Mouse (Mus musculus) limb, embryonic 13.5 days (tissue): ENCODE results near the gene Phf13. TPM values are rescaled to one million over a fixed set of nuclear protein-coding genes. Genes with fewer than 3 reads are reported as not detected.

Experiments
- ATAC-seq: fragments of 200-750 bp; cut with Nextera tagmentation; 2 replicates; pipeline ENCODE4 v1.8.0; 2017; ENCODE audit warnings: low read depth, moderate number of reproducible peaks, moderate TSS enrichment; ENCODE audit not compliant: low FRiP score
- H3K27ac ChIP-seq: fragments of 300-500 bp; sonication (generic); 2 replicates; pipeline ENCODE4 v1.5.1; 2015; ENCODE audit warnings: inconsistent platforms, mild to moderate bottlenecking, moderate library complexity
- H3K27me3 ChIP-seq: fragments of 300-500 bp; sonication (generic); 2 replicates; pipeline ENCODE4 v1.6.1; 2015; ENCODE audit warnings: mild to moderate bottlenecking, inconsistent platforms
- H3K36me3 ChIP-seq: fragments of 300-500 bp; sonication (generic); 2 replicates; pipeline ENCODE4 v1.6.1; 2015; ENCODE audit warnings: inconsistent platforms, mild to moderate bottlenecking, moderate library complexity
- H3K4me1 ChIP-seq: fragments of 300-500 bp; sonication (generic); 2 replicates; pipeline ENCODE4 v1.6.1; 2015; ENCODE audit warnings: inconsistent platforms
- H3K4me2 ChIP-seq: fragments of 300-500 bp; sonication (generic); replicated peaks from 2 replicates; pipeline ENCODE4 v1.6.1; 2015; ENCODE audit warnings: inconsistent platforms, mild to moderate bottlenecking, moderate library complexity
- H3K4me3 ChIP-seq: fragments of 300-500 bp; sonication (generic); 2 replicates; pipeline ENCODE4 v1.5.1; 2015; ENCODE audit warnings: moderate library complexity, mild to moderate bottlenecking, inconsistent platforms
- H3K9ac ChIP-seq: fragments of 300-500 bp; sonication (generic); 2 replicates; pipeline ENCODE4 v1.6.1; 2015; ENCODE audit warnings: mild to moderate bottlenecking, inconsistent platforms
- H3K9me3 ChIP-seq: fragments of 300-500 bp; sonication (generic); 2 replicates; pipeline ENCODE4 v1.6.1; 2016; ENCODE audit warnings: inconsistent platforms
- WGBS: fragments of 180-500 bp; shearing (Covaris S2); methylation state at CpG from one replicate; pipeline ENCODE4 v1.1.7; 2015; 5-methylcytosine and 5-hydroxymethylcytosine counted together
- polyA plus RNA-seq: library from polyadenylated mRNA; unstranded; fragments of >200 nt; fragmentation: Nextera tagmentation; extraction: Ambion mirVana; gene quantifications from 2 replicates; pipeline ENCODE4 v1.2.1, GENCODE M21; 2015

The Phf13 gene
- polyA plus RNA-seq, 1 experiment from 2014 or later: 39.2 TPM

DNA sequence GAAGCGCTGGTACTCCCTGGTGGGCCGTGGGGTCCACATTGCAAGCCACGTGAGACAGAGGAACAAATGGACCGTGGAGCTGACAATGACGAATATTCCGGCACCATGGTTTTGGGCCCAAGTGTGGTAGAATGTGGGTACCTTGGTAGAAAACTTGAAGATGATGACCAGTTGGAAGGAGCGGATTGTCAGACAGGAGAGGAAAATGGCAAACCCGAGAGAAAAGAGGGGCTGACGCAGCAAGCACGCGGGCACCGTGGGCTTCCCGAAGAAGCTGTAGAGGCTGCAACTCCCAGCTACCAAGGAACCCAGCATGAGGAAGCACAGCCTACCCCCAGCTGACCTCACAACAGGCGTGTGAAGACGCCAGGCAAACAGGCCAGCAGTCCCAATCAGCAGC is 32.4 kb upstream of the Phf13 start:
- Histone ChIP-seq H3K4me2 (peak overlapping the region; percentile 98), H3K27ac (no peak overlapping the region), H3K9ac (peak overlapping the region; percentile 73), H3K4me1 (peaks cover 42% of the 10 kb centered on the region), H3K27me3 (peaks cover 7% of the 10 kb centered on the region; the same call in 1 of the 2 replicates), H3K36me3 (peaks cover 21% of the 10 kb centered on the region), H3K4me3 (peak overlapping the region; percentile 81), H3K9me3 (no peaks in the 10 kb centered on the region)
- ATAC-seq: no peak
- 63% methylated on average over 15 of the region's 15 CpGs for WGBS

DNA sequence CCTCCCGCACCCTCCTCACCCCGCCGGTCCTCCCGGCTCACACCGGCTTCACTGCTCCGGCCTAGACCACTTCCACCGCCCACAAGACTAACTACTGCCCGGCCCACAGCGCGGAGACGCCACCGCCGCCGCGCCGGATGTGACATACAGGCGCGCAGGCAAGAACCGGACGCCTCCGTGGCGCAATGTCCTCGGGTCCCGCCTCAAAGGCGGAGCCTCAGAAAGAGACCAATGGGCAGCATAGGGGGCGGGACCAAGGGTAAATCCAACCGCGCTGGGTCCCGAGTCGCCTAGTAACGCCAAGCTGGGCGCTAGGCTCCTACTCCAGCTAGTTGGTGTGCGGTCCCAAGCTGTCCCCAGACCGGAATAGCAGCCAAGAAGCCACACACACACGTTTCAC is 31.5 kb upstream of the Phf13 start, which contains the start of gene Zbtb48:
Gene Zbtb48 (minus strand): TSS at position 148 of the 400 bp plus-strand sequence.
- peaks cover 7% of the 10 kb centered on the region; the same call in 1 of the 2 replicates for H3K27me3 ChIP-seq
- WGBS: under 1% methylated on average over 35 of the region's 35 CpGs
- peaks cover 30% of the 10 kb centered on the region for H3K36me3 ChIP-seq
- no peaks in the 10 kb centered on the region for H3K9me3 ChIP-seq
- H3K9ac ChIP-seq: peak within 1 kb of the TSS; percentile 84
- peak within 1 kb of the TSS; percentile 98 for H3K4me2 ChIP-seq
- peak within 1 kb of the TSS; percentile 44; the same call in 1 of the 2 replicates for H3K27ac ChIP-seq
- H3K4me1 ChIP-seq: peaks cover 42% of the 10 kb centered on the region
- peak within 1 kb of the TSS; percentile 81 for H3K4me3 ChIP-seq
- peak; percentile 99 for ATAC-seq

DNA sequence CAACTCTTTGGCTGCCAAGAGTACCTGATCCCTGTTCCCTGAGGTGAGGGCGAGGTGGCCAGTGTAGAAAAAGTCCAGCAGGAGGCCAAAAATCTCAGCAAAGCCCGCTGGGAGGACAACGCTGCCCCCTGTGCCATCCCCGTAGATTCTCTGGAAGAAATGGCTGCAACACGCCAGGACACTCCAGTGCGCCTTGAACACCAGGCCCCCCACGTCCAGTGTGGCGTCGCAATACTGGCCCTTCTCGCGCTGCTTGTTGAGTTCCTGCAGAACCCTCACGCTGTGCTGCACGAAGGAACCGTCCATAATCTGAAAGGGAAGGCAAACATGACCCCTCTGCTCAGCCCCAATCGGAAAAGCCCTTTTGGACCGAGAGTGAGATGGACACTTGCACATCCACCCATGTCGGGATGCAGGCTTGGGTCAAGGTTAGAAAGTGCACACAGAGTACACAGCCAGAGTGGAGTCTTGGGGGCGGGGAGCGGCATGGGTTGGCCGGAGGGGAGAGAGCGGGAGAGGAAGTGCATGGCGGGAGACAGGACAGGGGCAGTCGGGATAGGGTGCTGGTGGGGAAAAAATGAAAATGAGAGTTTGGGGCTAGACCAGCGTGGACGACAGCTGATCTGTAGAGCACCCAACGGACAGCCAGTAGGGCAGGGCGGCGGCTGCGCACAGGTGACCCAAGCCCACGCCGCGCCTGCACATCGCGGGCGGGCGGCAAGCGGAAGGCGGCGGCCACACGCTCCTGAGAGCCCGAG is 30.9 kb upstream of the Phf13 start:
- H3K27me3 ChIP-seq: peaks cover 3% of the 10 kb centered on the region; the same call in 1 of the 2 replicates
- peaks cover 42% of the 10 kb centered on the region for H3K4me1 ChIP-seq
- ATAC-seq: peak; percentile 29
- H3K4me2 ChIP-seq: peak overlapping the region; percentile 98
- peak overlapping the region; percentile 84 for H3K9ac ChIP-seq
- WGBS: 3% methylated on average over 41 of the region's 41 CpGs
- H3K27ac ChIP-seq: peak overlapping the region; percentile 44; the same call in 1 of the 2 replicates
- no peaks in the 10 kb centered on the region for H3K9me3 ChIP-seq
- H3K36me3 ChIP-seq: peaks cover 36% of the 10 kb centered on the region
- H3K4me3 ChIP-seq: peak overlapping the region; percentile 81

DNA sequence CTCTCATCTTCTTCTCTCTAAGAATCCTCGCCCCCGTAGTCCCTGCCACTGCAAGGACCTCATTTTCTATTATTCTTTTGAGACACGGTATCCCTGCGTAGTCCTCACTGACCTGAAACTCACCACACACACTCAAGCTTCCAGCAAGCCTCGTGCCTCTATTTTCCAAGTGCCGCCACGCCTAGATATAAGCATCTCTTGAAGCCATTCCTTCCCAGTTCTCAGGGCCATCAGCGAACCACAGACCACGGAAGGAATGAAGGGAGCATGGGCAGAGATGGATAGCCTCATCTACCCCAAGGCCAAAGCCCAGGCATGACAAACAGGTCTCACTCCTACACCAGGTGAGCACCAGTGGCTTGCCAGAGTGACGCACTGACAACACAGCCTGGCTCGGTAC is 28.5 kb upstream of the Phf13 start:
- Histone ChIP-seq H3K27ac (no peak overlapping the region), H3K9ac (peak overlapping the region; percentile 84), H3K4me2 (no peak overlapping the region; the same call in 1 of the 2 replicates), H3K27me3 (no peaks in the 10 kb centered on the region), H3K4me3 (no peak overlapping the region), H3K4me1 (peaks cover 36% of the 10 kb centered on the region), H3K36me3 (peaks cover 60% of the 10 kb centered on the region), H3K9me3 (no peaks in the 10 kb centered on the region)
- 89% methylated on average over 11 of the region's 11 CpGs for WGBS
- ATAC-seq: no peak

DNA sequence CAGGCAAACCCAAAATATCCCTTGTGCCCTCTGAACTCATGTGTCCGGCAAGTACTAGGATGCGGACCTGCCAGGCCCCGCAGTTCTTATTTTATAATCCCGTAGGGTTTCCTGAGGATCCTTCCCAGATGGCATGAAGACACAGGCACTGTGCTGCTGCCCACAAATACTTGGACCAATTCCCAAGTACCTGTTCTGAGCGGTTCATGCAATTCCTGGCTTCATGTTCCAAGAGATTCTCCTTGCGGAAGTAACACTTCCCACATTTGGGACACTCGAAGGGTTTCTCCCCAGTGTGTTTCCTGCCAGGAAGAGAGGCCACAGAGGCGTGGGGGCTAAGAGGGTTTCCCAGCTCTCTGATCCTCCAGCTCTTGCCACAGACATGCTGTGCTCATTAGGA is 26.4 kb upstream of the Phf13 start:
- no peaks in the 10 kb centered on the region for H3K27me3 ChIP-seq
- 0 out of 2 replicates have a peak overlapping the region, but pooled peaks have one; percentile 20 for H3K9ac ChIP-seq
- peaks cover 79% of the 10 kb centered on the region for H3K36me3 ChIP-seq
- no peaks in the 10 kb centered on the region for H3K9me3 ChIP-seq
- H3K4me3 ChIP-seq: no peak overlapping the region
- no peak for ATAC-seq
- no peak overlapping the region for H3K4me2 ChIP-seq
- no peak overlapping the region for H3K27ac ChIP-seq
- peaks cover 25% of the 10 kb centered on the region for H3K4me1 ChIP-seq
- 90% methylated on average over 8 of the region's 8 CpGs for WGBS

DNA sequence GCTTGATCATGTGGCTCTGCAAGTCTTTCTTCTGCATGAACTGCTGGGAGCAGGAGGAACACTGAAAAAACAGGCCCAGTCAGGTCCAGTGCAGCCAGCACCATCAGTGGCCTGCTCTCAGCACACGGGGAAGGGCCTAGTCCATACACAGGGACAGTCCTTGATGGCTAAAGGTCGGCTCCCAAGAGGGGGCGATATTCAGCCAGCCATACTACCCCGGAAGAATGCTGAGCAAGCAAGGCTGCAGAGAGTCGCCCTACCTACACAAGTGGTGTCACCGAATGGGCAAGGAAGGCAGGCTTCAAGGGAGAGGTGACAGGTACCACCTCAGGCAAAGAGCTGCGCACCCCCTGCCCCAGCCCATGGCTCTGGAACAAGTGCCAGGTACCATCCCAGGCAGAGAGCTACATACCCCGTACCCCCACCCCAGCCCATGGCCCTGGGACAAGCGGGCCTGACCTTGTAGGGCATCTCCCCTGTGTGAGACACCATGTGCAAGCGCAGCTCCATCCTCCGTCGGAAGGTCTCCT is 25.6 kb upstream of the Phf13 start:
- WGBS: 80% methylated on average over 12 of the region's 12 CpGs
- H3K9ac ChIP-seq: 0 out of 2 replicates have a peak overlapping the region, but pooled peaks have one; percentile 20
- H3K9me3 ChIP-seq: no peaks in the 10 kb centered on the region
- no peak overlapping the region for H3K4me2 ChIP-seq
- peaks cover 84% of the 10 kb centered on the region for H3K36me3 ChIP-seq
- ATAC-seq: no peak
- no peaks in the 10 kb centered on the region for H3K27me3 ChIP-seq
- no peak overlapping the region for H3K4me3 ChIP-seq
- H3K4me1 ChIP-seq: peaks cover 22% of the 10 kb centered on the region
- H3K27ac ChIP-seq: no peak overlapping the region

DNA sequence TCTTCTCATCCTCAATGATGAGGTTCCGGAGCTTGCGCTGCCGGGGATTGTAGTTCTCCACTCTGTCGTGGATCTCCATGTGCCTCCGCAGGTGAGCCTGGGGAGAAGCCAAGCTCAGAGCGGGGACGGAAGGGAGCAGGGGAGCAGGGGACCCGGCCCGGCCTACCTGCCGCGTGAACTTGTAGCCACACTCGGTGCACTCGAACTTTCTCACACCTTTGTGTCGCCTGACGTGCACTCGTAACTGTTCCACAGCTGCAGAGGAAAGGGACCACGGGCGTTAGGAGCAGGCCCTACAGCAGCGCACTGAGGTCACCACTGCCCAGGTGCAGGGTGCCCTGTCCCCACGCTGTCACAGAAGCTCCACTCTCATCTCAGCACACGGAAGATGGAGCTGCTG is 24.0 kb upstream of the Phf13 start:
- Histone ChIP-seq H3K27ac (no peak overlapping the region), H3K9me3 (no peaks in the 10 kb centered on the region), H3K4me1 (peaks cover 5% of the 10 kb centered on the region), H3K9ac (no peak overlapping the region), H3K4me2 (no peak overlapping the region), H3K36me3 (peaks cover 91% of the 10 kb centered on the region), H3K27me3 (no peaks in the 10 kb centered on the region), H3K4me3 (no peak overlapping the region)
- WGBS: 93% methylated on average over 21 of the region's 21 CpGs
- ATAC-seq: no peak

DNA sequence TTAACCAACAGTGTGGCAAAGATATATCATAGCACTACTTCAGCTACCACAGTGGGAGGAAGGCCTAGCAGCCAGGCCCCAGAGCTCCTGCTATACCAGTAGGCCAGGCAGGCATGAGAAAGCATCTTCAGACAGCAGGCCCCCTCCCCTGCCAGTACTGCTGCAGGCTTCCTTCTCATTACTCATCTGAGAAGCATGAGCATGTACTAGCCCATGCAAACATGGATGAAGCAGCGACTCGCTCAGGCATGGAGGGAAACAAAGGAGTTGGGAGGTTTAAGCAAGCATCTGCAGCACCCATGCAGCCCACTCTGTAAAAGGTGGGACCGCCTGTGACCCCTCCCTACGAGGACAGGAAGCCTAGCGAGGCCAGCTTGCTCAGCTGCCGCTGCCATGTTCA is 23.0 kb upstream of the Phf13 start:
- Histone ChIP-seq H3K4me1 (no peaks in the 10 kb centered on the region), H3K36me3 (peaks cover 91% of the 10 kb centered on the region), H3K27me3 (no peaks in the 10 kb centered on the region), H3K9ac (no peak overlapping the region), H3K9me3 (no peaks in the 10 kb centered on the region), H3K27ac (no peak overlapping the region), H3K4me3 (no peak overlapping the region), H3K4me2 (no peak overlapping the region)
- 82% methylated on average over 6 of the region's 6 CpGs for WGBS
- ATAC-seq: no peak

DNA sequence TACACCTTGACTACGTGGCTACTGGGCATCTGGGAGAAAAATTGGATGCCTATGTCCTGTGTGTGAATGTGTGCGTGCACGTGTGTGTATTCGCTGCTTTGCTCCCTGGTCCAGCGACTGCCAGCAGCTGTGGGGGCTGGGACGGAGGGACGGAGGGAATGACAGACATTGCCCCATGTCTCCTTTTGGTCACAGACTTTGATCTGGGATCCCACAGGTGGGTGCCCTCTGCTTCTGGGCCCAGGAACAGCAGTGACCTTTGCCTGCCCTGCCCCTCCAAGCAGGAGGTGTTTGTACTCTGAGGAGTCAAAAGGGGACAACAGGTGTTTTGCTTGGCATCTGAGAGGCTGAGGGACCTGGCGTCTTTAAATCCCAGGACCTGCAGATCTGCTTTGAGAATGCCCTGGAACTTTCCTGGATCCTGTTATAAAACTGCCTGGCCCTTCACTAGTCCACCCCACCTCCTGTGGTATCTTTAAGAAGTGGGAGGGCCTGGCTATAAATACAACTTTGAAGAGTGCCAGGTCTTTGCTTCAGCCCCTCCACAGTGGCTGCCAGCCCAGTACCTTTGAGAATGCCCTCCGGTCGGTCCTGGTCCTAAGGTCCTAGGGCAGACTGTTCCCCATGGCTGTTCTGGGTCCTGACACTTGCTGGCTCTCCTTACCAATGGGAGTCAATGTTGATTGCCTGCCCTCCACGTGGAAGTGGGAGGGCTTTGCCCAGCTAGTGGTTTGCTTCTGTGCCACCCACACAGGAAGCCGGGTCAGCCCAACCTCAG is 17.2 kb upstream of the Phf13 start:
- H3K27ac ChIP-seq: no peak overlapping the region
- H3K36me3 ChIP-seq: peaks cover 54% of the 10 kb centered on the region
- no peaks in the 10 kb centered on the region for H3K27me3 ChIP-seq
- no peak for ATAC-seq
- H3K4me2 ChIP-seq: no peak overlapping the region
- WGBS: 83% methylated on average over 12 of the region's 12 CpGs
- no peaks in the 10 kb centered on the region for H3K9me3 ChIP-seq
- peaks cover 26% of the 10 kb centered on the region for H3K4me1 ChIP-seq
- no peak overlapping the region; the same call in 1 of the 2 replicates for H3K4me3 ChIP-seq
- peak overlapping the region; percentile 1; the same call in 1 of the 2 replicates for H3K9ac ChIP-seq

DNA sequence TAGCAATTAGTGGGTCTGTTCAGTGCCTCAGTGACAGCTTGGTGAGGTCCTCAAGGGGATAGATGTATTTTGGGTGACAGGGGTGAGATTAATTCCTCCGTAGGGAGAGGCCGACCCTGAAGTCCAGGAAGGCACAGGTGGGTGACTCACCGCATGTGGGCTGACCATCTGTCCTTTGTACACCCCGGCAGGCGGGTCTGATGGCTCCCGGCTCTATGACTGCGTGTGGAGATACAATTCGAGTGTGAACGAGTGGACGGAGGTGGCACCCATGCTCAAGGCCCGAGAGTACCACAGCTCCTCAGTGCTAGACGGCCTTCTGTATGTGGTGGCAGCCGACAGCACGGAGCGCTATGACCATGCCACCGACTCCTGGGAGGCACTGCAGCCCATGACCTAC is 16.1 kb upstream of the Phf13 start:
- Histone ChIP-seq H3K9ac (no peak overlapping the region), H3K4me2 (peak overlapping the region; percentile 99; the same call in 1 of the 2 replicates), H3K4me1 (peaks cover 37% of the 10 kb centered on the region), H3K9me3 (no peaks in the 10 kb centered on the region), H3K27me3 (peaks cover 4% of the 10 kb centered on the region), H3K27ac (no peak overlapping the region), H3K36me3 (peaks cover 44% of the 10 kb centered on the region), H3K4me3 (0 out of 2 replicates have a peak overlapping the region, but pooled peaks have one; percentile 84)
- ATAC-seq: no peak
- 90% methylated on average over 16 of the region's 16 CpGs for WGBS

DNA sequence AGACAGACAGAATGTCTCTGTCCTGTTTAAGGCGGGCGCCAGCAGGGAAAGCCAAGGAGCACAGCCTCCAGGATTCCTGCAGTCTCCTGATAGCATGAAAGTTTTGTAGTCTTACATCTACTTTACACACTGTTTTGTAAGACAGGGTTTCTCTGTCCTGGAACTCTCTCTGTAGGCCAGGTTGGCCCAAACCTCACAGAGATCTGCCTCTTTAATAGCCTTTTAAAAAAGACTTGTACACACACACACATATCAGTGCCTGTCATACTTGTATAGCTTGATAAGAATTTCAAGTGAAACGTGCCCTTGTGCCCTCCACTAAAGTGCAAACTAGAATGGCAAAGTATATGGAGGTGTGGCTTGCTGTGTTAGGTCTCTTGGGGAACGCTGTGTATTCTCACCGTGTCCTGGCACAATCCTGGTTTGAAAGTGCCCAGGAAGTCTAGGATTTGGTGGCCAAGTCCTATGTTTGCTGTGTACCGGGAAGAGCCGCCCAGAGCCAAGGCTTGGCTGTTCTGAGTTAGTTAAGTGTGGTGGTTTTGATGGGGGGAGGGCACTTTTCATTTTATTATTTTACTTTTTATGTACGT is 15.2 kb upstream of the Phf13 start:
- H3K36me3 ChIP-seq: peaks cover 42% of the 10 kb centered on the region
- ATAC-seq: no peak

More for the DNA sequence above, 15.2 kb upstream of the Phf13 start:
- Histone ChIP-seq H3K4me2 (peak overlapping the region; percentile 99), H3K27ac (no peak overlapping the region), H3K4me1 (peaks cover 39% of the 10 kb centered on the region), H3K4me3 (peak overlapping the region; percentile 84), H3K9me3 (no peaks in the 10 kb centered on the region), H3K9ac (peak overlapping the region; percentile 83), H3K27me3 (peaks cover 4% of the 10 kb centered on the region)
- WGBS: 74% methylated on average over 8 of the region's 8 CpGs
